Mouse (Mus musculus) brain, embryonic 14.5 days (tissue): ENCODE results near the gene Olfr1339. TPM values are rescaled to one million over a fixed set of nuclear protein-coding genes. Genes with fewer than 3 reads are reported as not detected.

ENCODE experiments used
- DNase-seq: peaks from one replicate; pipeline ENCODE4 v3.0.0-alpha.2; 2011; ENCODE audit warnings: low read depth
- CTCF ChIP-seq: fragments of 200-500 bp; IDR thresholded peaks from 2 replicates; pipeline ENCODE4 v1.5.1; 2012; ENCODE audit warnings: inconsistent platforms, mild to moderate bottlenecking, moderate library complexity, borderline replicate concordance; ENCODE audit not compliant: insufficient read depth, insufficient read length; ENCODE audit errors: extremely low read depth
- POLR2A ChIP-seq: fragments of 200-500 bp; IDR thresholded peaks from 2 replicates; pipeline ENCODE4 v1.6.1; 2012; ENCODE audit warnings: mild to moderate bottlenecking, inconsistent platforms, borderline replicate concordance; ENCODE audit not compliant: poor library complexity, insufficient read depth, insufficient read length, severe bottlenecking; ENCODE audit errors: extremely low read depth
- polyA plus RNA-seq: library from polyadenylated mRNA; depleted of rRNA; stranded (reverse); fragments of >200 nt; gene quantifications from 2 replicates; pipeline ENCODE4 v1.2.3, GENCODE M21; 2012; rRNA removed

Olfr1339 gene
- polyA plus RNA-seq, 1 experiment: not detected

GRCm38 (mm10) chr4:118782486-118782885 lies 50.5 kb downstream of the Olfr1339 start, which contains the start of gene Olfr1337:
TSS of gene Olfr1337 (minus strand) at chr4:118782586.
- TF ChIP-seq CTCF (no peak), POLR2A (no peak)
- no peak for DNase-seq

Other genes starting within 250 kb of the Olfr1339 start
- gene Tie1, start 242.1 kb upstream of the Olfr1339 start, polyA plus RNA-seq: 18.8 and 23.1 TPM in 2 replicates
- 0.27 and 0.29 TPM in 2 replicates for gene 2610528J11Rik, start 205.2 kb upstream of the Olfr1339 start, polyA plus RNA-seq
- gene Tmem125, start 188.1 kb upstream of the Olfr1339 start, polyA plus RNA-seq: 0.49 and 0.82 TPM in 2 replicates
- gene Cfap57, start 111.4 kb upstream of the Olfr1339 start, polyA plus RNA-seq: 0.72 and 1.5 TPM in 2 replicates
- 67.7 and 74.9 TPM in 2 replicates for gene Ebna1bp2, start 111.4 kb upstream of the Olfr1339 start, polyA plus RNA-seq
- gene Olfr62, start 73.2 kb upstream of the Olfr1339 start, polyA plus RNA-seq: not detected in 2 replicates
- 0.05 TPM in 2 replicates for gene Olfr1342, start 39.4 kb upstream of the Olfr1339 start, polyA plus RNA-seq
- gene Olfr1341, start 28.7 kb upstream of the Olfr1339 start, polyA plus RNA-seq: not detected in 2 replicates
- not detected in 2 replicates for gene Olfr1340, start 12.0 kb upstream of the Olfr1339 start, polyA plus RNA-seq
- gene Olfr1338, start 26.6 kb downstream of the Olfr1339 start, polyA plus RNA-seq: not detected in 2 replicates
- not detected in 2 replicates for gene Olfr1337, start 50.4 kb downstream of the Olfr1339 start, polyA plus RNA-seq
- not detected in 2 replicates for gene Olfr1335, start 77.8 kb downstream of the Olfr1339 start, polyA plus RNA-seq
- gene Olfr1333, start 104.1 kb downstream of the Olfr1339 start, polyA plus RNA-seq: not detected in 2 replicates
- gene Olfr1331, start 132.5 kb downstream of the Olfr1339 start, polyA plus RNA-seq: not detected in 2 replicates
- not detected in 2 replicates for gene Olfr1330, start 156.4 kb downstream of the Olfr1339 start, polyA plus RNA-seq
- not detected in 2 replicates for gene Olfr1329, start 185.3 kb downstream of the Olfr1339 start, polyA plus RNA-seq
- not detected in 2 replicates for gene Olfr1328, start 206.4 kb downstream of the Olfr1339 start, polyA plus RNA-seq
- 0.06 TPM in 1 of 2 replicates, not detected in the other for gene Lao1, start 229.4 kb downstream of the Olfr1339 start, polyA plus RNA-seq